Mouse (Mus musculus) G1E-ER4 (cell line): Measurements from ENCODE around the gene Rfx2. TPM values are rescaled to one million over a fixed set of nuclear protein-coding genes. Genes with fewer than 3 reads are reported as not detected.

Experiments used
- GATA1 ChIP-seq: IDR thresholded peaks from one replicate; pipeline ENCODE4 v1.8.0; 2012; ENCODE audit warnings: low read length, inconsistent platforms
- polyA plus RNA-seq: library from polyadenylated mRNA; stranded (reverse); fragments of >175 nt; gene quantifications from 2 replicates; pipeline ENCODE4 v1.2.3, GENCODE M21; 2012

Gene Rfx2
- polyA plus RNA-seq, 1 experiment: 31.2 TPM

DNA sequence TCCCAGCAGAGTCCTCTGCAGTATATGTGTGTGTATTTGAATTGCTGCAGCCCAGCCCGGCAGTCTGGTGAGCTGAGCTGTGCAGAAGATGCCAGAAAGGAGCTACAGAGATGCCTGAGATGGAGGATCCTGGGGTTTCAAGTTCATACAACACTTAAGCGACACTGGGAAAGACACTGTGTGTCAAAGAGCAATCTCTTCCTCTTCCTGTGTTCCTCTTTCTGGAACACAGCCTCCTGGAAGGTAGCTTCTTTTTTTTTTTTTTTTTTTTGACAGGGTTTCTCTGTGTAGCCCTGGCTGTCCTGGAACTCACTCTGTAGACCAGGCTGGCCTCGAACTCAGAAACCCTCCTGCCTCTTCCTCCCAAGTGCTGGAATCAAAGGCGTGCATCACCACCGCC is 18.0 kb upstream of the Rfx2 start:
- no peak for TF ChIP-seq GATA1

DNA sequence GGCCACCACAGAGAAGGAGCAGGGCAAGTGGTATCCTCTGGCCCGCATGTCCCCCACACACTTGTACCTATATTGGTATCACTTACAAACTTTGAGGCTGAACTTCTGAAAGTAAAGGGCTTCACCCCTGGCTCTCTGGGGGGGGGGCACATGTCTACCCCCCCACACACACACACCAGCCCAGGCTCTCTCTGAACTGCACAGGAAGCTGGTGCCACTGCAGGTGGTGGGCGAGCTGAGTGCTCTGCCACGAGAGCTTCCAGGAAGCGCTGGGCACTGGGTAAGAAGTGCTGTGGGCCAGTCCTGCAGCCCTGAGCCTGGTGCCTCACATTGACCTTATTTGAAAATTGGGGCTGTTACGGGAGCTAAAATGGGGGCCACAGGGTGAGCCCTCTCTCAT is 12.9 kb upstream of the Rfx2 start:
- no peak for TF ChIP-seq GATA1

DNA sequence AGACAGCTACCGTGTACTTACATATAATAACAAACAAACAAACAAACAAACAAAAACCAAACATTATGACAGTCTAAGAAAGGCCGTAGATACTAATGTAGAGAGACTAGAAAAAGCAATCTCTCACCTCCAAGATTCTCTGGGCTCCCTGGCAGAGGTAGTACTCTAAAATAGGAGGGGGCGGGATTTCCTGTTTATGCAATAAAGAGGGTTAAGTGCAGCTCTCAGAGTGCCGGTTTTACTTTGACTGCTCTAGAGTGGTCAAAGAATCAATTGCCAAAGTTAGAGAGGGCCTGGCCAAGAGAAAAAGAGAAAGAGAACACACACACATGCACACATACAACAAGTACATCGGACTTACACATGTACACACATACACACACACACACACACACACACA is 11.4 kb upstream of the Rfx2 start:
- no peak for TF ChIP-seq GATA1

DNA sequence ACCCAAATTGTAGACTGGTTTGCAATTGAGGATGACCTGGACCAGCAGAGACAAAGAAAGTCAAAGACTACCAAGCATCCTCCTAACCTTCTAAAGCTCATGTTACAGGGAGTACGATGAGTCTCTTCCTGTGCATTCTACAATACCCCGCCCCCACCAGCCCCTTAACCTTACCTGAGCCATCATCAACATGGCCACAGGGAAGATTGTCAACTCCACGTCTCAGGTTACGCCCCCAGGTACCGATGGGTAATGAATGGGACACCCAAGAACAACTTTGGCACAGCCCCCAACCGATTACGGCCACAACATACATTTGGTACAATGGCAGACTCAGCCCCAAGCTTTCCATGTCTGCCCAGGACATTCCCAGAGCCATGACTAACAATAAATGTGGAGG is 9.7 kb upstream of the Rfx2 start:
- TF ChIP-seq GATA1: no peak

DNA sequence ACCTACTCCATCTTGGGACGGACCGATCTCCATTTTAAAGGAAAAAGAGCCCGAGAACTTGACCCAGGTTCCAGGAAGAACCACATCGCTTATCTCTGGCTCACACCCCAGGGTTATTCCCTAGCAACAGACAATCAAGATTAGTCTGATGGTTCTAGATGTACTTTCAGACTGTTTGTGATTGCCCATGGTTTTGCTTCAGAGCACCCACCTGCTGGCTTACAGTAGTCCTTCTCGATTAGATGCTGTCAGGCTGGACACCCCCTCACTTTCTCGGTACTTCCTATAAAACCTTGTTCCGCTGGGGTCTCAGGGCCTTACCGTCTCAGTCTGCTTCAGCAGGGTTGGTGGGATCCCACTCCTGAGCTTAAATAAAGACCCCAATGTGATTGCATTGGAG is 5.5 kb upstream of the Rfx2 start:
- no peak for TF ChIP-seq GATA1

DNA sequence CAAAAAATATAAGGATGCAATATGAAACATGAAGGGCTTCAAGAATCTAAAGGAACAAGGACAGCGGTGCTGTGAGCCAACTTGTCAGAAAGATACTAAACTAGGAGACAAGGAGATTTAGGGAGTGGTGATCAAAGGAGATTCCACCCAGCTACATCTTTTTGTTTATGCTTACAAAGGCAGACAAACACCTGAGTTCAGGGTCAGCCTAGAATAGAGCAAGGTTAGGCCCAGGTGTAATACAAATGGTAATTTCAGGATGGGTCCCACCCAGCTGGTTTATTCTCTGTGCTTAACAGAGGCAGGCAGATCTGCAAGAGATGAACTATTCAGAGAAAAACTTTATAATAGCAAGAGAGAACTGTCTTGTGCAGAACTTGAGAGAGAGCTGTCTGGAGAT is 2.6 kb upstream of the Rfx2 start:
- TF ChIP-seq GATA1: no peak

DNA sequence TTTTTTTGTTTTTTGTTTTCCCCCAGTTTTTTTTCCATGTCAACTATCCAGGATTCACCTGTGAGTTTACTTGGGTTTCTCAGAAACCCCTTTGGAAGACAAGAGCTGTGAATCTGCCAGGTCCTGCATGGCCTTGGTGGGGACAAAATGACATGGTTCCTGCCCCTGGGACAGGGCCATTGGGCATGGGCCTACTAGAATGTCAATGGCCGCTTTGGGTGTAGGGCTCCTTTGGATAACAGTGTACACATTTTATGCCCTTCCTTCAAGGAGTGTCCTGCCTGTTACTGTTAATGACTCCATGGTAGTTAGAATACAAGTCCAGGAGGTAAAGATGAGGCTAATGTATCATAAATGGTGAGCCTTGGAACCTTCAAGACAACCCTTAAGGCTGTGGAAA is 2.1 kb upstream of the Rfx2 start:
- TF ChIP-seq GATA1: no peak

DNA sequence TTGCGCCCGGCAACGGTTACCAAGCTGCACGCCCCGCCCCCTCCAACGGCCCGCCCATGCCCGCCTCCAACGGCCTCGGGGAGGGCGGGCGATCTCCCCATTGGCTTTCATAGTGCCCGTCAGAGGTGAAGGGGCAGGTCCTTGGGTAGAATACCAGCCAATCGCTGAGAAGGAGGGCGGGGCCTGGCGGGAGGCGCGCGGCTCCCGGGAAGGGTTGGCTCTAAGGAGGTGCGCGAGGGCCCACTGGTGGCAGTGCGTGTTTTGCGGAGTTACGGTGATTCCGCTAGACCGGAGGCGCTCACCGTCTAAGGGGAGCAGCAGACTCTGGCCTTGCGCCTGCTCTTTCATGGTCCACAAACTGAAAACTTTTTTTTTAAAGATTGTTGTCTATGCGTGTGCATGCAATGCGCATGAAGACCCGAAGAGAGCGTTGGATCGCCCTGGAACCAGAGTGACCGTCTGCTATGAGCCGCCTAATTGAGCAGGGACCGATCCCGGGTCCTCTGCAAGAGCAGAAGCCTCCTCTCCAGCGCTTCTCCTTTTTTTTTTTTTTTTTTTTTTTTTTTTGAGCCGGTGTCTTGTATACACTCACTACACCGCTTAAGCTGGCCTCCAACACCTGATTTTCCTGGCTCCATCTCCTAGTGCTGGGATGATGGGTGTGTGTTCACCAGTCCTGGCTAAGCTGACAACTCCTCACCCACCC is 451 bp upstream of the Rfx2 start:
- no peak for TF ChIP-seq GATA1

DNA sequence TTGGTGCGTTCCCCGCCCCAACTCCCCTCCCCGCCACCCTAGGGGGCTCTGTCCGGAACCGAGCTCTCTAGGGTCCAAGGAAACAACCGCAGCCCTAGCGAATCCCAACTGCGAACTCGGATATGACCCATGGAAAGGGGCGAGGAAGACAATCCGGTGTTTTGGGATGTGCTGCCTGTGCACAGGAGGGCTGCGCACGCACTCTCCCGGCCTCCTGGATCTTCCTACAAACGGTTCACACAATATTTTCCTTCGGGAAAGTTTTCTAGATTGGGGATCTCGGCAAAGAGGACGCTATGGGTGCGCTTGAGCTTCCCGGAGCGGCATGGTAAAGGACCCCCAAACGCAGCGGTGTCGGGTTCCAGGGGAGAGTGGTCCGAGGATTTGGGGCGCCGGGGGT is 1.0 kb downstream of the Rfx2 start:
- no peak for TF ChIP-seq GATA1

DNA sequence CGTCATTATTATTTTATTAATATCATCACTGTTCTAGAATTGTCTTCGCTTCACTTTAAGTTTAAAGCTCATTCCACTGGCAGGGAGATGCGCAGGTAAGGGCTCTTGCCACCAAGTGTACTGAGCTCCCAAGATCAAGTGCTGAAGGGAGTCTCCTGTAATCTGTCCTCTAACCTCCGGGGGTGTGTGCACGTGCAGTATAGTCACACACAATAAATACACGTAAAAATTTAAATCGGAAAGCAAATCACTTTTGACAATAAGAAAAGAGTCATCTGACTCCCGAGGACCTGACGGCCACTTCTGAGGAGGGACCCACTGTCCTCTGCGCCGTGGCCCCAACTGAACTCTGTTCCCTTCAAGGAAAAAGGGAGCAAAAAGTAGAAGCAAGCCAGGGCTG is 1.6 kb downstream of the Rfx2 start:
- TF ChIP-seq GATA1: no peak

DNA sequence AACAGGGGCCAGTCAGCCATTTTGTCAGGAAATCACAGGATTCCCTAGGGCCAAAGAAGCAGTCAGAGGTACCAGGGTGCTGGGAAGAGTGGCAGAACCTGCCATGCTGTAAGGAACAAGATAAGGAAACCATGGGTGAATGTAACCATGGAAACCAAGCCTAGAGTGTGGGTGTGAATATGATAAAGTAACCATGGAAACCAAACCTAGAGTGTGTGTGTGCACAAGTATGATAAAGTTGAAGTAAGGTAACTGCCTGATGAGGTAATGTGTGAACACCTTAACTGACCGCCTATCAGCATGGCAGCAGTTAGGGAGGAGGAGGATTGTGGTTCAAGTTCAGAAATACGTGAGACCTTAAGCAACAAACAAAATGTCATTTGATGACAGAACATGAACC is 4.1 kb downstream of the Rfx2 start:
- peak; percentile 89 for TF ChIP-seq GATA1

DNA sequence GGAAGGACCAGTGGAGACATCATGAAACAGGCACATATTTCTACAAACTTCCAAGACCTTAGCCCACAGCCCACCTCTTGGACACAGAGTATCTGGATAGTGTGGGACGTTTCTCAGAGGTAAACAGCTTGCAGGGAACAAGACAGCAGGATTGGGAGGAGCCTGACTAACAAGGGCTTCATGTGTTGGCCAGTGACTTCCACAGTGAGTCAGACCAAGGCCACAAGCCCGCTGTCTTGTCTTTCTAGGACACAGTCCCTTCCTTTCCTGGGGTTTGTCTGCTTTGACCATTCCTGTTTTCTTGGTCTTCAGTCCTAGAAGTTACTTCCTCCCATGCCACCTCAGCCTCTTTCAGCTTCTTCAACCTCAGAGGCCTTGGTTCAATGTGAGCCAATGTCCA is 7.5 kb downstream of the Rfx2 start:
- no peak for TF ChIP-seq GATA1

DNA sequence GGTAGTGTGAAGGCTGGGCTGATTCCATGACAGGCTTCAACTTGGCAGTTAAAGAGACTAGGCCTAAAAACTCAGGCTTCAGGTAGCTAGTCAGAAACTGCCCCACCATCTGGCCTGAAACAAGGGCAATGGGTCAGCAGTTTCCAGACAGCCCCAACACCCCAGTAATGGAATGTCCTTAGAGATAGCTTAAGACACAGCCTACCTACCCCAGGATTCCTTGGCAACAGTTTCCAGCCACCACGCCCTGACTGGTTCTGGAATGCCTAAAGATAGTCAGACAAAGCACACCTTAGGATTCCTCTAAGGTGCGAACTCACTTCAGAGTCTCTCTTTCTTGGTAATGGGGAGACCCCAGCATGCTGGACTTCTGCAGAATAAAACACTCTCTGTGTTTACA is 8.4 kb downstream of the Rfx2 start:
- no peak for TF ChIP-seq GATA1

DNA sequence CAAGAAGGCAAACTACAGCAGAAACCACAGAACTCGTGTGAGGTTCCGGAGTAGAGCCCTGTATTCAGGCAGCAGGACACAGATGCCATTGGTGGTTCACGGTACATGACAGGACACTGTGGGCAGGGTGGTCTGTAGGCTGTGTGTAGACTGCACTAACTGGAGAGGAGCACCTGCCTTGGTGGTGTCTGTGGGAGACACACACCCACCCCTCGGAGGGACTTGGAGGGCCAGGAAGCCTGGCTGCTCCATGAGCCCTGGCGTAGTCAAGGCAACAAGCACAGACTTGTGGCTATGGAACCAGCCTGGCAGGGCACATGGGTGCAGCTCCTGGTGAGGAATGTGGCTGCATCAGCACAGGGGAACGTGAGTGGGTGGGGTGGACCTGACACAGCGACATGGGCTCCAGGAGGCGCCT is 11.1 kb downstream of the Rfx2 start:
- no peak for TF ChIP-seq GATA1

DNA sequence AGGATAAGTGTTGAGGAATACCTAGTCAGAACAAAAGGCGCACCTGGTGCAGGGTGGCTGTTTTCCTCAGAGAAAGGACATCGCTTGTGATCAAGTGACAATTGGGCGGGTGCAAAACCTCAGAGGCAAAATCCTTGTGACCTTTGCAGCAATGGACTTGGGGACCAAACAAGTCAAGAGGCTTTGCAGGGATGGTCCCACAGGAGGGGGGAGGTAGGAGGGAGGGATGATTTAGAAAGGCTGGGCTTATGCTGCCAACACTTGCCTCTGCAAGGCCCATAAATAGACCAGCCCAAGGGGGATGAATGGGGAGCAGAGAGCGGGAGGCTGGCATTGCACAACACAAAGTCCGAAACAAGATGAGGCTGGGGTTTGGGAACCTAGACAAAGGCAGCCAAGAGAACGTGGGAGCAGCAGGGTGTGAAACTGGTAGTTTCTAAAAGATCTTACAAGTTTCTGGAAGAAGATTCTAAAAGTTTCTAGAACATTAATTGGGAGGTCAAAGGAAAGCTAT is 11.7 kb downstream of the Rfx2 start:
- TF ChIP-seq GATA1: no peak

DNA sequence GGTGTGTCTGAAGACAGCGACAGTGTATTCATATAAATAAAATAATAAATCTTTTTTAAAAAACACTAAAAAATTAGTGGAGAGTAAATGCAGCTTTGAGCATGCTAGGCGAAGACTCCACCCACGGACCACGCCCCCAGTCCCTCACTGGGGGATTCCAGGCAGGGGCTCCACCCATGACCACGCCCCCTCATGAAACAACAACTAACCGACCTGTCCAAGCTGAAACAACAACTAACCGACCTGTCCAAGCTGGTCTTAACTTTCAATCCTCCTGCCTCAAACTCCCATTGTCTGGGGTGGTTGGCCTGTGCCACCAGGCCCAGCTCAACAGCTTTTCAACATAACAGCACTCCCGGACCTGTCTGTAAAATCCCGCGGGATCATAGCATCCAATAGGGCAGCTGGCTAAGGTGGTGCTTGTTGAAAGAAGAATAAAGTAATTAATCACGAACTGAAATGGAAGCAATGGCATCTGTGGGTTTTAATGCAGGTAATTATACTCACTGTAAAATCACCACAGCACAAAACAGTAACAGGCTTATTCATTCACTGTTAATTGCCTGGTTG is 12.7 kb downstream of the Rfx2 start:
- no peak for TF ChIP-seq GATA1

DNA sequence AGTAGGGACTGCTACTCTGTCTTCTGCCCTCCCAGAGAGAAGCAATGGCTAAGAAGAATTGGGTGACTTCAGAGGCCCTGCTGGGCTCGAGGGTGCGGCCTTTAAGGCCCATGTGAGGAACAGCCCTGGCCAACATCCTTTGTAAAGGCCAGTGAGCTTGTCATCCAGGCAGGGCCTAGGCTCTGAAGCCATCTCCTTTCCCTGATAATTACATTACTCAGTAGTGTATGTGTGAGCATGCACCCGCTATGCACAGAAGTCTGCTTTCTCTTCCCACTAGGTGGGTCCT is 15.8 kb downstream of the Rfx2 start:
- TF ChIP-seq GATA1: no peak
